Mouse (Mus musculus): Measurements from ENCODE around the gene Prrx2.

GRCm38 (mm10) chr2:30904991-30905390, 70.2 kb downstream of the Prrx2 start:
- TF ChIP-seq CTCF (conservative IDR thresholded peaks at IDR 0.05; ENCODE audit: insufficient read depth, insufficient read length, low read depth, low read length) (no peak), POLR2A (IDR thresholded peaks at IDR 0.05; ENCODE audit: low read depth, low read length) (no peak)
